Mouse (Mus musculus) heart, postnatal 0 days (tissue): ENCODE data around the gene Poc1b. TPM values are rescaled to one million over a fixed set of nuclear protein-coding genes. Genes with fewer than 3 reads are reported as not detected.

Experiments used
- ATAC-seq: fragments of 200-750 bp; cut with Nextera tagmentation; 2 replicates; pipeline ENCODE4 v1.8.0; 2017; ENCODE audit warnings: low read depth, moderate number of reproducible peaks, moderate library complexity; ENCODE audit not compliant: insufficient read depth
- DNase-seq: peaks from one replicate; pipeline ENCODE4 v3.0.0-alpha.2; 2016; ENCODE audit warnings: low spot score
- H3K27ac ChIP-seq: fragments of 300-500 bp; sonication (generic); 2 replicates; pipeline ENCODE4 v1.5.1; 2014; ENCODE audit warnings: low read depth, mild to moderate bottlenecking
- H3K27me3 ChIP-seq: fragments of 300-500 bp; sonication (generic); 2 replicates; pipeline ENCODE4 v1.6.1; 2014; ENCODE audit warnings: low read length, mixed read lengths; ENCODE audit not compliant: control insufficient read depth, insufficient read depth
- H3K36me3 ChIP-seq: fragments of 300-500 bp; sonication (generic); replicated peaks from 2 replicates; pipeline ENCODE4 v1.6.1; 2014; ENCODE audit warnings: low read length, mixed read lengths; ENCODE audit not compliant: control insufficient read depth, insufficient read depth
- H3K4me1 ChIP-seq: fragments of 300-500 bp; sonication (generic); 2 replicates; pipeline ENCODE4 v1.6.1; 2014; ENCODE audit warnings: antibody characterized with exemption; ENCODE audit not compliant: control insufficient read depth, insufficient read depth
- H3K4me2 ChIP-seq: fragments of 300-500 bp; sonication (generic); 2 replicates; pipeline ENCODE4 v1.6.1; 2014; ENCODE audit warnings: low read depth, mild to moderate bottlenecking, low read length, moderate library complexity
- H3K4me3 ChIP-seq: fragments of 300-500 bp; sonication (generic); 2 replicates; pipeline ENCODE4 v1.5.1; 2014; ENCODE audit warnings: low read depth, low read length
- H3K9ac ChIP-seq: fragments of 300-500 bp; sonication (generic); replicated peaks from 2 replicates; pipeline ENCODE4 v1.6.1; 2014; ENCODE audit warnings: low read depth, low read length, mixed read lengths
- H3K9me3 ChIP-seq: fragments of 300-500 bp; sonication (generic); replicated peaks from 2 replicates; pipeline ENCODE4 v1.6.1; 2016; ENCODE audit warnings: low read length; ENCODE audit not compliant: control insufficient read depth
- CTCF ChIP-seq: IDR thresholded peaks from 2 replicates; pipeline ENCODE4 v1.5.1; 2016; ENCODE audit warnings: antibody characterized with exemption, control low read depth, low read depth
- EP300 ChIP-seq: IDR thresholded peaks from 2 replicates; pipeline ENCODE4 v1.6.1; 2016; ENCODE audit warnings: antibody characterized with exemption, low read depth
- WGBS: fragments of 180-500 bp; shearing (Covaris S2); extraction: QIAGEN DNeasy Blood & Tissue Kit; methylation state at CpG from one replicate; pipeline ENCODE4 v1.1.7; 2014; 5-methylcytosine and 5-hydroxymethylcytosine counted together
- polyA plus RNA-seq: library from polyadenylated mRNA; unstranded; fragments of >200 nt; fragmentation: Nextera tagmentation; extraction: Ambion mirVana; gene quantifications from 2 replicates; pipeline ENCODE4 v1.2.1, GENCODE M21; 2015
- total RNA-seq: library from RNA; depleted of rRNA; stranded (reverse); fragments of >200 nt; gene quantifications from 2 replicates; pipeline ENCODE4 v1.2.3, GENCODE M21; 2014; ENCODE audit warnings: low replicate concordance

Poc1b gene
- total and polyA plus RNA-seq, 2 experiments from 2014 or later, result 3.2 to 5.2 TPM

DNA sequence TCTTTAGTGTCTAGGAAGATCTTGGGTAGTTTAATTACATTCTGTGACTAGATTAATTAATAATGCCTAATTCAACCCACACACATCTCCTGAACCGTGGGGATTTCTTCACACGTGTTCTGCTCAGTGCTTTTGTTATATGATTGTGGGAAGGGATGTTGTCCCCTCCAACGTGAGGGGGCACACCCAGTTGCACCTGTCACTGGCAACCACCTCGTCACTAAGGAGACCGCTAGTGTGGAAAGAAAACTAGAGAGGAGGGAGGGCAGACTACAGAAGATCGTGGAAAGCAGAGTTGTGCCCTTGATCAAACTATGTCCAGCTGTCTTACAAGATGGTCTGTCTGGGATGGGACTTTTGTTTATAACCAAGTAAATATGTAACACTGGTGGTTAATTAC lies 20.8 kb upstream of the Poc1b start:
- 60% methylated on average over 6 of the region's 6 CpGs for WGBS

DNA sequence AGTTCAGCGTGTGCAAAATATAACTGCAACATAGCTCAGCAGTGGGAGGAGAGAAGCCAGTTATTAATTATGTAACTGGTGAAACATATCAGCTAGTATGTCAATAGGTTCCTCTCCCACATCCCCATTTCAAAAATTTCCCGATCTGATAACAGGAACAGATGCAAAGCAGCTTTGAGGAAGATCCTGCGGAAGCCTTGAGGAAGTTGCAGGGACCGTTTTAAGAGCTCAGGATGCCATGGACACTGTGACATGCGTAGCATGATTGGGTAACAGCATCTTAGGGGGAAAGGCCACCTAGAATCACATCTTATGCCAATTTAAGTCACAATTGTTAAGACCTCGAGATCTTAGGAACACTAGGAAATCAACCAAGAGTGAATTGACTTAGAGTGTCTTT lies 16.9 kb upstream of the Poc1b start:
- no peaks in the 10 kb centered on the region for H3K36me3 ChIP-seq
- DNase-seq (no peak), ATAC-seq (no peak)
- H3K9ac ChIP-seq, result no peak overlapping the region
- no peaks in the 10 kb centered on the region for H3K9me3 ChIP-seq
- no peak overlapping the region for H3K27ac ChIP-seq
- H3K27me3 ChIP-seq, result no peaks in the 10 kb centered on the region
- H3K4me2 ChIP-seq, result no peak overlapping the region
- WGBS, result 61% methylated on average over 6 of the region's 6 CpGs
- H3K4me1 ChIP-seq, result no peaks in the 10 kb centered on the region
- TF ChIP-seq EP300, result no peak
- H3K4me3 ChIP-seq, result no peak overlapping the region

More for the DNA sequence above, 20.8 kb upstream of the Poc1b start:
- H3K4me2 ChIP-seq, result no peak overlapping the region
- DNase-seq, result no peak
- no peaks in the 10 kb centered on the region for H3K9me3 ChIP-seq
- H3K4me1 ChIP-seq, result 0 out of 2 replicates have a peak, but pooled peaks cover 4% of the 10 kb centered on the region
- no peak for ATAC-seq
- H3K36me3 ChIP-seq, result no peaks in the 10 kb centered on the region
- no peak overlapping the region for H3K4me3 ChIP-seq
- TF ChIP-seq EP300, result no peak
- H3K9ac ChIP-seq, result no peak overlapping the region
- H3K27me3 ChIP-seq, result no peaks in the 10 kb centered on the region
- no peak overlapping the region for H3K27ac ChIP-seq

DNA sequence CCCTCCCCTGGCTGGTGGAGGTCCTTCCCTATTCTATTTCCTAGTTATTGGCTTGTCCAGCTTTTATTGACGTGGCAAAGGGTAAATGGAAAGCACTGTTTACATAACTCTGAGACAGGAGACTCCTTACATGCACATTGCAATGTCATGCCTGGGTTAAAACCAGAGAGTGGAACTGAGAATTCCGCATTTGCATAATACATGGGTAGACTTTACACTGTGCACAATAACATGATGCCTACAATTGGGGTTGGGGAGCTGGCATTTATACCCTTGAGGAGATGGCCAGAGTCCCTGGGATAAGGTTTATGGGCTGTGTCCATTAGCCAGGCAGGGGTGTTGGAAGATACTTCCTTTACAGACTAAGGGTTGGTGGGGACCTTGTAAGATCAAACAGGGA lies 13.5 kb upstream of the Poc1b start:
- ATAC-seq, result no peak
- H3K4me3 ChIP-seq, result no peak overlapping the region
- no peaks in the 10 kb centered on the region for H3K4me1 ChIP-seq
- no peaks in the 10 kb centered on the region for H3K9me3 ChIP-seq
- no peak for DNase-seq
- H3K36me3 ChIP-seq, result no peaks in the 10 kb centered on the region
- H3K27me3 ChIP-seq, result no peaks in the 10 kb centered on the region
- TF ChIP-seq CTCF (no peak), EP300 (no peak)
- WGBS, result 71% methylated on average over 2 of the region's 2 CpGs
- H3K27ac ChIP-seq, result no peak overlapping the region
- no peak overlapping the region for H3K4me2 ChIP-seq
- H3K9ac ChIP-seq, result no peak overlapping the region

DNA sequence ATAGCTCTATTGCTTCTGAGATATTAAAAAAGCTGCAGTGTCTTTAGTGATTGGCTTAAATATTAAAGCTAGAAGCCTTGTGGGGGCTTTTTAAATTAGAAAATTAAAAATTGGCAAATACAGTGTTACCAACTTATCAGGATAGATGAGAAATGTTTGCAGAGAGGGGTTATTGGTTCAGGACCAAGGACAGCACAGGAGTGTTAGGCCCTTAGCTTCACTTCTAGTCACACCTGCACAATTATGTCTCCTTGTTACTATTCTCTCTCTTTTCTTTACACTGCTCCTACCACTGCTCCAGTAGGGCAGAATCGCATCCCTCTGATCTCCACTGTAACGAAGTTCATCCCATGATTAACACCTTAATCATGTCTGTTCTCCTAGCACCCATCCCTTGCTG lies 11.7 kb upstream of the Poc1b start:
- ATAC-seq, result no peak
- Histone ChIP-seq H3K4me3 (no peak overlapping the region), H3K36me3 (no peaks in the 10 kb centered on the region), H3K27ac (no peak overlapping the region), H3K4me1 (no peaks in the 10 kb centered on the region), H3K9me3 (no peaks in the 10 kb centered on the region), H3K4me2 (no peak overlapping the region), H3K27me3 (no peaks in the 10 kb centered on the region), H3K9ac (no peak overlapping the region)
- no peak for DNase-seq
- 78% methylated on average over 2 of the region's 2 CpGs for WGBS
- TF ChIP-seq EP300 (no peak), CTCF (no peak)

DNA sequence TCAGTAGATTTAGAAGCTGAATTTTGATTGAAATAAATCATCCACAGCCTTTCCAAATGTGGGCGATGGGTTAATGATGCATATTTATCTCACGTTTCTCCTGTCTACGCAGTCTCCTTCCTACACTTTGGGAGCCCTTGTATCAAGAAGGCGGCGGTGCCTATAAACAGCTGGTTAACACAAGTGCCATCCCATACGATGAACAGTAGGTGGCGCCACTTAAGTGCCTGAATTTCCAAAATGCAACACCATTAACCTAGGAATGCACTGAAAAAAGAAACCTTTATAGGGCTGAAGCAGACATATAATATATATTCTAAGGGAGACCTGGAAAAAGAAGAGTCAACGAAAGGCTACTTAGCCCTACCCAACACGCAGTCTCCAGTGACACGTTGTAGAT lies 9.5 kb upstream of the Poc1b start:
- no peak overlapping the region for H3K27ac ChIP-seq
- no peaks in the 10 kb centered on the region for H3K27me3 ChIP-seq
- no peaks in the 10 kb centered on the region for H3K4me1 ChIP-seq
- WGBS, result 64% methylated on average over 10 of the region's 10 CpGs
- no peak for ATAC-seq
- H3K36me3 ChIP-seq, result no peaks in the 10 kb centered on the region
- no peak overlapping the region for H3K9ac ChIP-seq
- no peak overlapping the region for H3K4me2 ChIP-seq
- no peaks in the 10 kb centered on the region for H3K9me3 ChIP-seq
- H3K4me3 ChIP-seq, result no peak overlapping the region
- TF ChIP-seq CTCF (peak; percentile 53), EP300 (no peak)
- no peak for DNase-seq

- Histone ChIP-seq H3K27ac (no peak overlapping the region), H3K4me1 (peaks cover 5% of the 10 kb centered on the region; the same call in 1 of the 2 replicates), H3K4me2 (no peak overlapping the region), H3K36me3 (0 out of 2 replicates have a peak, but pooled peaks cover 5% of the 10 kb centered on the region), H3K9me3 (no peaks in the 10 kb centered on the region), H3K27me3 (no peaks in the 10 kb centered on the region), H3K9ac (no peak overlapping the region), H3K4me3 (no peak overlapping the region)
- no peak for ATAC-seq
- DNase-seq, result no peak
- TF ChIP-seq EP300, result no peak
- no peak for TF ChIP-seq CTCF
- 82% methylated on average over 3 of the region's 3 CpGs for WGBS
Observed at GRCm38 (mm10) chr10:99105522-99105921, 1.3 kb upstream of the Poc1b start.
